Mouse (Mus musculus) hindbrain, embryonic 13.5 days (tissue): ENCODE data around the gene Mgmt. TPM values are rescaled to one million over a fixed set of nuclear protein-coding genes. Genes with fewer than 3 reads are reported as not detected.

Experiments
- ATAC-seq: fragments of 200-750 bp; cut with Nextera tagmentation; 2 replicates; pipeline ENCODE4 v1.8.0; 2017; ENCODE audit warnings: moderate TSS enrichment; ENCODE audit not compliant: low FRiP score
- H3K27ac ChIP-seq: fragments of 300-500 bp; sonication (generic); 2 replicates; pipeline ENCODE4 v1.5.1; 2015; ENCODE audit warnings: inconsistent platforms, mild to moderate bottlenecking, moderate library complexity
- H3K27me3 ChIP-seq: fragments of 300-500 bp; sonication (generic); 2 replicates; pipeline ENCODE4 v1.6.1; 2015; ENCODE audit warnings: mild to moderate bottlenecking, inconsistent platforms
- H3K36me3 ChIP-seq: fragments of 300-500 bp; sonication (generic); 2 replicates; pipeline ENCODE4 v1.6.1; 2015; ENCODE audit warnings: mild to moderate bottlenecking, inconsistent platforms
- H3K4me1 ChIP-seq: fragments of 300-500 bp; sonication (generic); replicated peaks from 2 replicates; pipeline ENCODE4 v1.6.1; 2015; ENCODE audit warnings: inconsistent platforms
- H3K4me2 ChIP-seq: fragments of 300-500 bp; sonication (generic); 2 replicates; pipeline ENCODE4 v1.6.1; 2015; ENCODE audit warnings: inconsistent platforms, mild to moderate bottlenecking, moderate library complexity
- H3K4me3 ChIP-seq: fragments of 300-500 bp; sonication (generic); 2 replicates; pipeline ENCODE4 v1.5.1; 2015; ENCODE audit warnings: mild to moderate bottlenecking, inconsistent platforms
- H3K9ac ChIP-seq: fragments of 300-500 bp; sonication (generic); 2 replicates; pipeline ENCODE4 v1.6.1; 2015; ENCODE audit warnings: mild to moderate bottlenecking, inconsistent platforms
- H3K9me3 ChIP-seq: fragments of 300-500 bp; sonication (generic); 2 replicates; pipeline ENCODE4 v1.6.1; 2016; ENCODE audit warnings: inconsistent platforms
- WGBS: fragments of 180-500 bp; shearing (Covaris S2); methylation state at CpG from one replicate; pipeline ENCODE4 v1.1.7; 2015; 5-methylcytosine and 5-hydroxymethylcytosine counted together
- polyA plus RNA-seq: library from polyadenylated mRNA; unstranded; fragments of >200 nt; fragmentation: Nextera tagmentation; extraction: Ambion mirVana; gene quantifications from 2 replicates; pipeline ENCODE4 v1.2.1, GENCODE M21; 2015

Gene Mgmt
- polyA plus RNA-seq, 1 experiment from 2014 or later = 1.8 TPM

DNA sequence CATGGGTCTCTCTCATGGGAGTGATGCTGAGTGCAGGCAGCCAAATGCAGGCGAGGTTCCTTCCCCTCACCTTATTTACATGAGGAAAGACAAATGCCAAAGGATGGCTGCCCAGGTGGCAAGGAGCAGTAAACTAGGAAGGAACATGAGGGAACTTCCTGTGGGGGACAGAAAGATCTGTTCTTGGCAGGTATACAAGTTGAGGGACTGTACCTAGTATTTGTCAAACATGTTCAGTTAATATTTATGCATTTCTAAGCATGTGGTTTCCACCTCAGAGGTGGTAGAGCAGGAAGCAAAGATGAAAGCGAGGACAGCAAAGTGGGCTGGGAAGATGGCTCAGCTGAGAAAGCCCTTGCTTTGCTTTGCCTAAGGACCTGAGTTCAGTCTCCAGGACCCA lies 260.2 kb downstream of the Mgmt start:
- no peaks in the 10 kb centered on the region for H3K9me3 ChIP-seq
- 70% methylated on average over 2 of the region's 2 CpGs for WGBS
- no peaks in the 10 kb centered on the region for H3K36me3 ChIP-seq
- no peak overlapping the region for H3K4me3 ChIP-seq
- no peak overlapping the region for H3K27ac ChIP-seq
- H3K4me1 ChIP-seq = peaks cover 3% of the 10 kb centered on the region
- no peak for ATAC-seq
- no peak overlapping the region for H3K4me2 ChIP-seq
- H3K9ac ChIP-seq = no peak overlapping the region
- no peaks in the 10 kb centered on the region for H3K27me3 ChIP-seq

DNA sequence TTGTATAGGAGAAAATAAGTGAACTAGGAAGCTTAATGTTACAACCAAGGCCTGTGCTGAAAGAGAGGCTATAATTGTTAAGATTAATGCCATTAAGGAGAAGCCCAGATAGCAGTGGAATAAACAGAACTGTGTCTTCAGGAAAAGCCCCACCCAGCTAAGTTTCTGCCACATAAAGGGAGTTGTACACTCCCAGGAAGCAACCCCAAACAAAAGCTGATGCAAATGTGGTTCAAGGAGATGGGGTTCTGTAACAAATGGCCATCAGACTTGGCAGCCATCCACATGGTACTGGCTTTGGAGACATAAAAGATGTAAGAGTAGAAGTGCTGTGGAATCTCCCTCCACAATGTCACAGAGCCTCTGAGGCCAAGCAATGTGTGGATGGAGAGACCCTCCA lies 264.7 kb downstream of the Mgmt start:
- Histone ChIP-seq H3K4me1 (no peaks in the 10 kb centered on the region), H3K27ac (no peak overlapping the region), H3K9me3 (no peaks in the 10 kb centered on the region), H3K36me3 (no peaks in the 10 kb centered on the region), H3K9ac (no peak overlapping the region), H3K4me2 (no peak overlapping the region), H3K27me3 (no peaks in the 10 kb centered on the region), H3K4me3 (no peak overlapping the region)
- no peak for ATAC-seq

DNA sequence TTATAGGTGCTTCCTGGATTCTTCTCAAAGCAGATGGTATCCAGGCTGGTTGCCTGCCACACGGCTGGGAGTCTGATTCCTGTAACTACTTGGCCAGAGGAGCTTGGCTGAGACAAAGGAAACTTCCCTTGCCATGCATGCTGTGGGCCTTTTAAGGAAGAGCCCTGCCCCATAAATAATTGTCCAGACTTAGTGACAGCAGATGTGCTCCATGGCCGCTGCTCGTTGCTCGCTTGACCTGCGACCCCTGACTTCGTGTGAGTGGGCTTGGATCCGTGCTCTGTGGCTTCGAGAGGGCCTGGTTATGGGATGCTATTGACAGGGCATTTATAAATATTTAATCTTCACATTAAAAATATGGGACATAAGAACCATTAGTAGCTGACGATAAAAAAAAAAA lies 277.9 kb downstream of the Mgmt start:
- no peak for ATAC-seq
- Histone ChIP-seq H3K9ac (no peak overlapping the region), H3K4me3 (no peak overlapping the region), H3K9me3 (peaks cover 3% of the 10 kb centered on the region; the same call in 1 of the 2 replicates), H3K4me2 (no peak overlapping the region), H3K27ac (no peak overlapping the region), H3K36me3 (no peaks in the 10 kb centered on the region), H3K4me1 (0 out of 2 replicates have a peak, but pooled peaks cover 5% of the 10 kb centered on the region), H3K27me3 (no peaks in the 10 kb centered on the region)
- WGBS = 35% methylated on average over 9 of the region's 9 CpGs
